Mouse (Mus musculus) kidney, postnatal 4 days (tissue): ENCODE measurements around the gene Ropn1l.
A peak's percentile ranks its signal among the peaks of the same experiment; 100 is the strongest.

Experiments
- DNase-seq, 2 experiments: peaks; one replicate each; pipeline ENCODE4 v3.0.0; 2021; ENCODE audit warnings: mixed read lengths in 2 of 2

Ropn1l gene

DNA sequence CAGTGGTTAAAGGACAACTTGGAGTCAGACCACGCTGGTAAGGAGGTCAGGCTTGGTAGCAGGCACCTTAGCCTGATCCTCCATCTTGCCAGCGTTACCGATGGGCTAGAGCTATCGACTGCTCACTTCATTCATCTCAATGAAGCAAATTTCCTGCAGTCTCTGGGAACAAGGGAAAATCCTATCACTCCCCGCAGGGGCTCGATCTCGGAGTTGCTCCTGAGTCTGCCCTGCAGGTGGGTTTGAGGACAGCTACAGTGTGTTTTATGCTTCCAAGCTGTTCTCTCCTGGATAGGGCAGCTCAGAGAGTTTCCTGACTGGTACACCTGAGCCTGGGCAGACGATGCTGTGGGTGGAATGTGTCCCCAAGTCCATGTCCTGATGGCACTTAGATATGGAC, 49.2 kb downstream of the Ropn1l start:
- DNase-seq, result no peak

DNA sequence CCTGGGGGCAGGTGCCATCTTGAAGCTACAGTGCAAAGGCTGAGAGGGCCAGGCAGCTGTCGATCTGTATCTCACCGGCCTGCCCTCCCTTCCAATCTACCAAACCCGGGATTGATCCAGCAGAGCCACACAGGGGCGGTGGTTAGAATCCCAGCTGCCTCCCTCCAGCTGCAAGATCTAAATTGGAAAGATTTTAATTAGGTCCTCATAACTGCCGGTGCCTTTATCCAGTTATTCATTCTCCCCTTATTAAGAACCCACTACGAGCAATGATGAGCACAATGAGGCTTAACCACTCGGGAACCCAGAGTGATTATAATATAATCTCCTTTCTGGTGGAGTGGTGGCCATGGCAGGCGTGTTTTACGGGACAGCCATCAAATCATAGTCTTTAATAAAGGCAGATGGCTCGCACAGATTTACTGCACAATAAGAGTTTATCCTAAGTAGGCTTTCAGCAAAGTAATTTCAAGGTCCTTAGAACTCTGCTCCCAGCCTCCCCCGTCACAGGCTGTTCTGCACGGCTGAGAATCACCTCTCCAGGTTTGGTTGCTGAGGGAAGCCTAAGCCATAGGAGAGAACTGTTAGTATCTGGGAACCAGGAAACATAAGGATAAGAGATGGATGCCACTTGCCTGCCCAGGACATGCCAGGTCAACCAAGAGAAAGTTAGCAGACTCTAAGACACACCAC, 51.2 kb downstream of the Ropn1l start:
- no peak for DNase-seq

- DNase-seq, result no peak
These were observed 52.6 kb downstream of the Ropn1l start for GRCm38 (mm10) chr15:31400974-31401373.

- DNase-seq, result no peak
These were observed 54.8 kb downstream of the Ropn1l start for GRCm38 (mm10) chr15:31398769-31399168.

- DNase-seq, result no peak
These were observed 56.2 kb downstream of the Ropn1l start for GRCm38 (mm10) chr15:31397379-31397778.

GRCm38 (mm10) chr15:31396755-31397154, 56.8 kb downstream of the Ropn1l start:
- DNase-seq, result no peak

DNA sequence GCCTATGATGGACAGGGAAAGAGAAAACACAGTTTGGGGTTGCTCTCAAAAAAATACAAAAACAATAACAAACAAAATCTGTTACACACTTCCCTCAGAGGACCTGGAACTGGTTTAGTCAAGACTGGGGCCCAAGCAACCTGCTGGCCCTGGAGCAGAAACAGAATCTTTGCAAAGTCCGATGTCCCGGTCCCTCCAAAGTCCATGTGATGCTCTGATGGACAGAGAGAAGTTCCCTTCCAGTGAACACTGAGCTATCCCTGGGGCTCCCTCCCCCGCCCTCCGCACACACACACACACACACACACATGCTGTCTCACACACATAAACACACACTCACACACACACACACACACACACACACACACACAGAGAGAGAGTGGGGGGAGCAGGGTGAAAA, 57.6 kb downstream of the Ropn1l start:
- peak in 1 of 2 experiments; percentile 60 for DNase-seq

DNA sequence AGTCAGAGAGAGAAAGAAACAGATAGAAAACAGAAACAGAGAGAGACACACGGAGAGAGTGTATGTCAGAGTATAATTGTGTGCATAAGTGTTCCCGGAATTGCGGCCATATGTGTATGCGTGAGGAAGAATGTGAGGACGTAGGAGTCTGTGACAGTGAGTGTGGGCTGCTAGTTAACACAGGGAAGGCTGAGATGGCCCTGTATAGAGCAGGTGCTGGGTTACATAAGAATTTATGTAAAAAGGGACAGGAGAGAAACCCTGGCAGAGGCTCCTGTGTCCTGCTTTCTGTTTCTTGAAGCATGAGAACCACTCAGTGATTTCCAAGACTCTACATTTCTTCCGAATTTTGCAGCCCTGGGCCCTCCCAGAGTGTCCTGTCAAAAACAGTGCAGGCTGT, 60.1 kb downstream of the Ropn1l start:
- DNase-seq, result no peak

DNA sequence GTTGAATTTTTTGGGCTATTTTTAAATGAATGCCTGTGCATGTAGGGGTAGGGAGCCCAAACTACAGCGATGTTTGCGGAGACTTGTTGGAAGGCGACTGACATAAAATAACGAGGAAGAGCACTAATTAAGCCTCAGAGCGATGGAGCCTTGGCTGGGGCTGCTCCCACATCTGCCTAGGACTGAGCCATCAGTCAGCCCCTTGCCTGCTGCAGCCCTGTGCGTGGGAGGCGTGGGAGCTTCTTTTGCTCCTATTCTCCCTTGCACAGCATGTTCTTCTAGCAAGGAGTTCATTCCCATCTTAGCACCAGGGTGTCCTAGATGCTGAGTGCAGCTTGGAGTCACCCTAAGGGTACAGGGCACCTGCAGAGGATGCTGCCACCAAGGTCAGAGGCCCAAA, 60.8 kb downstream of the Ropn1l start:
- peak; percentile 78 to 83 for DNase-seq

DNA sequence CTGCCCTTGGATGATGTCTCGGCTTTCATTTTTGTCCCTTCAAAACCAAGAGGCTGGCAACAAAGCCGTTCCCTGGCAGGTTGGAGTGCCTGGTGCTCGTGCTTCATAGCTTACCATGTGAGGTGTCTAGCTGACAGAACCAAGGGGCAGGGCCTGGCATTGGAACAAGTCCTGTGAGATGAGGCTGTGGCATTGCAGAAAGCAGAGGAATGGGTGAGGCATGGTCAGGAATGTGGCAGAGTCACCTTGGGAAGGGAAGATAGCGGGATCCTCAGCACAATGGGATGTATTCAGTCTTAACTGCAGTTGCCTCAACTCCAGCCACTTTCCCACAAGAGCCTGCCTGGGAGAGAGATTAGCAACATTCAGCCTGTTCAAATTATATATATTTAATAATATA, 61.4 kb downstream of the Ropn1l start:
- DNase-seq, result no peak
